Mouse (Mus musculus): Measurements from ENCODE around the gene Agbl5.

- TF ChIP-seq CTCF (conservative IDR thresholded peaks at IDR 0.05; ENCODE audit: insufficient read depth, insufficient read length, low read depth, low read length), result no peak
- TF ChIP-seq POLR2A (IDR thresholded peaks at IDR 0.05; ENCODE audit: low read depth, low read length), result no peak
These were observed 60.1 kb downstream of the Agbl5 start for GRCm38 (mm10) chr5:30948620-30949019.
